Mouse (Mus musculus) CH12.LX (cell line): ENCODE data around the gene Acaca. TPM values are rescaled to one million over a fixed set of nuclear protein-coding genes. Genes with fewer than 3 reads are reported as not detected.
A peak's percentile ranks its signal among the peaks of the same experiment; 100 is the strongest.

Experiments
- DNase-seq: peaks from one replicate; pipeline ENCODE4 v3.0.0-alpha.2; 2013; ENCODE audit errors: extremely low read depth
- H3K27ac ChIP-seq: 2 replicates; pipeline ENCODE4 v1.5.1; 2012; ENCODE audit warnings: low read depth, mild to moderate bottlenecking, control low read depth, moderate library complexity; ENCODE audit not compliant: insufficient read depth
- H3K27me3 ChIP-seq: replicated peaks from 2 replicates; pipeline ENCODE3; 2012; ENCODE audit warnings: inconsistent platforms
- H3K36me3 ChIP-seq, 2 experiments: replicated peaks in 1 of 2; 2 replicates each; pipeline versions ENCODE3 to v1.6.1; 2012; ENCODE audit warnings: inconsistent platforms in 1 of 2, low read length in 1 of 2, mild to moderate bottlenecking in 1 of 2, mixed read lengths in 1 of 2, moderate library complexity in 1 of 2; ENCODE audit not compliant: control insufficient read depth in 1 of 2, insufficient read depth in 1 of 2
- H3K4me1 ChIP-seq, 2 experiments: 2 replicates each; pipeline ENCODE4 v1.6.1; 2012; ENCODE audit warnings: inconsistent platforms in 1 of 2, moderate library complexity in 1 of 2; ENCODE audit not compliant: insufficient read depth in 2 of 2, control insufficient read depth in 1 of 2
- H3K4me2 ChIP-seq: 2 replicates; pipeline ENCODE4 v1.6.1; 2012; ENCODE audit warnings: low read depth, mild to moderate bottlenecking, control low read depth; ENCODE audit not compliant: poor library complexity, insufficient read depth, severe bottlenecking
- H3K4me3 ChIP-seq, 3 experiments: fragments of 150-350 bp in 1 of 3; sonication (generic) in 1 of 3; replicated peaks in 1 of 3; 2 replicates each; pipeline versions ENCODE3 to v1.5.1; 2011 to 2012; ENCODE audit warnings: low read depth in 2 of 3, low read length in 2 of 3, mild to moderate bottlenecking in 2 of 3, moderate library complexity in 2 of 3, control low read depth in 1 of 3, improper control_type of control experiment in 1 of 3, inconsistent platforms in 1 of 3, mixed read lengths in 1 of 3; ENCODE audit not compliant: poor library complexity in 1 of 3
- H3K79me2 ChIP-seq: replicated peaks from 2 replicates; pipeline ENCODE4 v1.6.1; 2012; ENCODE audit warnings: mild to moderate bottlenecking, moderate library complexity; ENCODE audit not compliant: control insufficient read depth, poor library complexity, insufficient read depth, severe bottlenecking; ENCODE audit errors: extremely low read depth
- H3K9ac ChIP-seq: 2 replicates; pipeline ENCODE4 v1.6.1; 2012; ENCODE audit warnings: low read depth, mild to moderate bottlenecking, control low read depth, moderate library complexity; ENCODE audit not compliant: insufficient read depth
- H3K9me3 ChIP-seq: replicated peaks from 2 replicates; pipeline ENCODE3; 2012; ENCODE audit warnings: low read length, inconsistent platforms, mixed read lengths
- BHLHE40 ChIP-seq: IDR thresholded peaks from 2 replicates; pipeline ENCODE4 v1.6.1; 2011; ENCODE audit warnings: mild to moderate bottlenecking, low read depth, low read length, improper control_type of control experiment
- CHD1 ChIP-seq: IDR thresholded peaks from 2 replicates; pipeline ENCODE4 v1.6.1; 2012; ENCODE audit warnings: low read depth, low read length, improper control_type of control experiment, inconsistent platforms
- CHD2 ChIP-seq: IDR thresholded peaks from 2 replicates; pipeline ENCODE4 v1.6.1; 2011; ENCODE audit warnings: low read length, improper control_type of control experiment
- ELF1 ChIP-seq: IDR thresholded peaks from 2 replicates; pipeline ENCODE4 v1.6.1; 2014; ENCODE audit warnings: low read depth, mild to moderate bottlenecking, inconsistent platforms, low read length, improper control_type of control experiment
- EP300 ChIP-seq: IDR thresholded peaks from 2 replicates; pipeline ENCODE4 v1.6.1; 2011; ENCODE audit warnings: low read length, improper control_type of control experiment
- ETS1 ChIP-seq: conservative IDR thresholded peaks from 2 replicates; pipeline ENCODE4 v1.6.1; 2012; ENCODE audit warnings: low read depth, mild to moderate bottlenecking, inconsistent platforms, low read length, improper control_type of control experiment, moderate library complexity
- GABPA ChIP-seq: IDR thresholded peaks from 2 replicates; pipeline ENCODE4 v1.6.1; 2012; ENCODE audit warnings: low read depth, low read length, improper control_type of control experiment, inconsistent platforms; ENCODE audit not compliant: insufficient replicate concordance
- JUN ChIP-seq: IDR thresholded peaks from 2 replicates; pipeline ENCODE4 v1.6.1; 2011; ENCODE audit warnings: low read depth, mild to moderate bottlenecking, low read length, improper control_type of control experiment, moderate library complexity; ENCODE audit not compliant: insufficient read depth
- JUND ChIP-seq: conservative IDR thresholded peaks from 2 replicates; pipeline ENCODE4 v1.6.1; 2011; ENCODE audit warnings: low read depth, low read length, improper control_type of control experiment
- KAT2A ChIP-seq: IDR thresholded peaks from 2 replicates; pipeline ENCODE4 v1.6.1; 2012; ENCODE audit warnings: low read length, improper control_type of control experiment, inconsistent platforms; ENCODE audit not compliant: insufficient replicate concordance
- MAFK ChIP-seq: IDR thresholded peaks from 2 replicates; pipeline ENCODE4 v1.6.1; 2011; ENCODE audit warnings: low read length, improper control_type of control experiment; ENCODE audit not compliant: insufficient replicate concordance
- MAZ ChIP-seq: IDR thresholded peaks from 2 replicates; pipeline ENCODE4 v1.6.1; 2012; ENCODE audit warnings: low read depth, mild to moderate bottlenecking, inconsistent platforms, low read length, improper control_type of control experiment, moderate library complexity
- MEF2A ChIP-seq: IDR thresholded peaks from 2 replicates; pipeline ENCODE4 v1.6.1; 2014; ENCODE audit warnings: low read depth, mild to moderate bottlenecking, inconsistent platforms, low read length, improper control_type of control experiment, borderline replicate concordance
- MXI1 ChIP-seq: IDR thresholded peaks from 2 replicates; pipeline ENCODE4 v1.6.1; 2011; ENCODE audit warnings: mild to moderate bottlenecking, low read depth, low read length, improper control_type of control experiment
- NELFE ChIP-seq: IDR thresholded peaks from 2 replicates; pipeline ENCODE4 v1.6.1; 2011; ENCODE audit warnings: low read depth, low read length, improper control_type of control experiment
- POLR2AphosphoS2 ChIP-seq: IDR thresholded peaks from 2 replicates; pipeline ENCODE4 v1.6.1; 2011; ENCODE audit warnings: low read depth, low read length, improper control_type of control experiment
- RAD21 ChIP-seq: IDR thresholded peaks from 2 replicates; pipeline ENCODE4 v1.6.1; 2011; ENCODE audit warnings: low read depth, mild to moderate bottlenecking, low read length, improper control_type of control experiment, moderate library complexity
- RCOR1 ChIP-seq: conservative IDR thresholded peaks from 2 replicates; pipeline ENCODE4 v1.6.1; 2012; ENCODE audit warnings: low read depth, mild to moderate bottlenecking, inconsistent platforms, low read length, improper control_type of control experiment
- SIN3A ChIP-seq: IDR thresholded peaks from 2 replicates; pipeline ENCODE4 v1.6.1; 2012; ENCODE audit warnings: low read length, improper control_type of control experiment, inconsistent platforms
- UBTF ChIP-seq: IDR thresholded peaks from 2 replicates; pipeline ENCODE4 v1.6.1; 2012; ENCODE audit warnings: low read depth, mild to moderate bottlenecking, inconsistent platforms, low read length, improper control_type of control experiment, moderate library complexity
- USF1 ChIP-seq: IDR thresholded peaks from 2 replicates; pipeline ENCODE4 v1.6.1; 2014; ENCODE audit warnings: low read depth, mild to moderate bottlenecking, inconsistent platforms, low read length, improper control_type of control experiment
- USF2 ChIP-seq: conservative IDR thresholded peaks from 2 replicates; pipeline ENCODE4 v1.6.1; 2011; ENCODE audit warnings: low read depth, low read length, improper control_type of control experiment
- ZKSCAN1 ChIP-seq: IDR thresholded peaks from 2 replicates; pipeline ENCODE4 v1.6.1; 2012; ENCODE audit warnings: low read depth, inconsistent platforms, low read length, improper control_type of control experiment, borderline replicate concordance
- dilution Hi-C: fragments of 300-500 bp; cut with MboI; formaldehyde crosslinking; loops from 2 replicates; pipeline ENCODE4 v1.14.3; 2020; ENCODE audit warnings: low sequenced_read_pairs; ENCODE audit not compliant: extremely low pct_unique_long_range_greater_than_20kb, extremely low pct_ligation_motif_present
- in situ Hi-C: fragments of 300-500 bp; cut with MboI; formaldehyde crosslinking; loops from 3 replicates; pipeline ENCODE4 v1.14.3; 2019; ENCODE audit warnings: low sequenced_read_pairs, low pct_ligation_motif_present, low pct_unique_long_range_greater_than_20kb, mixed read lengths
- polyA plus RNA-seq: library from polyadenylated mRNA; unstranded; fragments of >175 nt; gene quantifications from 2 replicates; pipeline ENCODE4 v1.2.1, GENCODE M21; 2012; ENCODE audit warnings: low read depth; ENCODE audit not compliant: insufficient read length
- total RNA-seq, 2 experiments: library from RNA; depleted of rRNA; stranded (reverse); fragments of 300-350 nt in 1 of 2; fragments of >200 nt in 1 of 2; gene quantifications; 2 replicates each; pipeline ENCODE4 v1.2.3; 2012 to 2014

The Acaca gene
- total and polyA plus RNA-seq, 3 experiments: 36.9 to 62.6 (median 61.7) TPM

GRCm38 (mm10) chr11:84373122-84373521, 243.7 kb downstream of the Acaca start:
- TF ChIP-seq POLR2AphosphoS2 (no peak), ETS1 (no peak), ELF1 (no peak), KAT2A (no peak)
- Histone ChIP-seq H3K4me1 (peaks cover 0 to 33% of the 10 kb centered on the region in 2 experiments; a peak in 2 of 4 replicates), H3K36me3 (peaks cover 22 to 74% of the 10 kb centered on the region in 2 experiments), H3K27ac (no peak overlapping the region), H3K4me3 (no peak overlapping the region), H3K9ac (no peak overlapping the region), H3K4me2 (no peak overlapping the region), H3K79me2 (no peaks in the 10 kb centered on the region), H3K9me3 (no peaks in the 10 kb centered on the region), H3K27me3 (no peaks in the 10 kb centered on the region)
- dilution Hi-C loops: no loop called here
- no peak for DNase-seq
- in situ Hi-C loops: no loop called here

GRCm38 (mm10) chr11:84375951-84376496, 246.6 kb downstream of the Acaca start:
- Histone ChIP-seq H3K27ac (no peak overlapping the region), H3K4me1 (peaks cover 0 to 17% of the 10 kb centered on the region in 2 experiments; a peak in 2 of 4 replicates), H3K4me3 (no peak overlapping the region), H3K27me3 (no peaks in the 10 kb centered on the region), H3K9me3 (no peaks in the 10 kb centered on the region), H3K36me3 (peaks cover 29 to 76% of the 10 kb centered on the region in 2 experiments), H3K79me2 (no peaks in the 10 kb centered on the region), H3K9ac (no peak overlapping the region), H3K4me2 (no peak overlapping the region)
- dilution Hi-C loops (no loop called here), in situ Hi-C loops (no loop called here)
- peak; percentile 19; the same call in 1 of the 2 replicates for TF ChIP-seq MEF2A
- no peak for TF ChIP-seq RAD21
- DNase-seq: peak; percentile 12

DNA sequence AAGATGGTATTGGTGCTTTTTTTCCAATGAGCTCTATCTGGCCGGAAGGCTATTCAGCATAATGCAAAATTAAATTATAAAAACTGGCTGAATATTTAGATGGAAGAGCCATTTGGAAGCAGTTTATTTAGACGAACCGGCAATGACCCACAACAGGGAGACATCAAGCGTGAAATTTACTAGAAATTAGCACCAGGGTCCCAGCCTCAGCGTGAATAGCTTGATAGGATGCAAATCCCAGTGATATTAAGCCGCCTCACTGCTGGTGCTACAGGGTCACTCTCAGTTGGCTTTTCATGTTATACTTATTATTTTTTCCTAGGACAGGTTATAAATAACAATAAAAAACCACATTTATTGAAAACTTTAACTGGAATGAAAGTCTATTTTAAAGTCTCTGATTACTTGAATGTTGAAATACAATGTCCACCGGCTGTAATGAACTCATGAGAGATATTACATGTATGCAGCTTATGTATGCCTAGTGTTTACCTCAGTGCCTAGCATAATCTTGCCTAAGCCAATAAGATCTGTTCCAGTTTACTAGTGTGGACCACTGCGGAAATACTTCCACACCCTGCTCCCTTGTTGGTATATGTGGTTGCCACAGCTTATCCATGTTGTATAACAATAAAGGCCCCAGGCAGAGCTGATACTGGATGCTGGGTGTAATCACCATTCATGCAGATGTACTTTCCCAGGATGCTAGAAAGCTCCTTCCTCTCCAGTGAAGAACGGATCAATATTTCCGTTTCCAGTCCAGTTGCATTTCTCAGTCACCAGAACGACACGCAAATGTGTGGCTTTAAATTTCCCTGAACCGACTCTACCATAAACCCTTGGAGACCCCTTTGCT, 247.3 kb downstream of the Acaca start:
- H3K4me1 ChIP-seq: peaks cover 0 to 17% of the 10 kb centered on the region in 2 experiments; a peak in 2 of 4 replicates
- H3K27me3 ChIP-seq: no peaks in the 10 kb centered on the region
- no peak overlapping the region for H3K4me3 ChIP-seq
- H3K79me2 ChIP-seq: no peaks in the 10 kb centered on the region
- H3K36me3 ChIP-seq: peaks cover 24 to 77% of the 10 kb centered on the region in 2 experiments
- dilution Hi-C loops (no loop called here), in situ Hi-C loops (no loop called here)
- no peak overlapping the region for H3K4me2 ChIP-seq
- no peak overlapping the region for H3K9ac ChIP-seq
- no peak overlapping the region for H3K27ac ChIP-seq
- no peaks in the 10 kb centered on the region for H3K9me3 ChIP-seq
- DNase-seq: peak; percentile 22
- TF ChIP-seq MXI1 (no peak), BHLHE40 (no peak), MAZ (no peak), GABPA (no peak), CHD2 (no peak), CHD1 (no peak), SIN3A (no peak), USF1 (no peak), POLR2AphosphoS2 (no peak), USF2 (no peak), ZKSCAN1 (no peak), KAT2A (no peak), RCOR1 (no peak), JUND (no peak), NELFE (no peak), UBTF (no peak), JUN (no peak), EP300 (no peak), MAFK (no peak)
